Mouse (Mus musculus): ENCODE data around the gene Zfp800. TPM values are rescaled to one million over a fixed set of nuclear protein-coding genes. Genes with fewer than 3 reads are reported as not detected.
A peak's percentile ranks its signal among the peaks of the same experiment; 100 is the strongest.

Zfp800 gene
- polyA plus RNA-seq, 1 experiment: 3.0 TPM

DNA sequence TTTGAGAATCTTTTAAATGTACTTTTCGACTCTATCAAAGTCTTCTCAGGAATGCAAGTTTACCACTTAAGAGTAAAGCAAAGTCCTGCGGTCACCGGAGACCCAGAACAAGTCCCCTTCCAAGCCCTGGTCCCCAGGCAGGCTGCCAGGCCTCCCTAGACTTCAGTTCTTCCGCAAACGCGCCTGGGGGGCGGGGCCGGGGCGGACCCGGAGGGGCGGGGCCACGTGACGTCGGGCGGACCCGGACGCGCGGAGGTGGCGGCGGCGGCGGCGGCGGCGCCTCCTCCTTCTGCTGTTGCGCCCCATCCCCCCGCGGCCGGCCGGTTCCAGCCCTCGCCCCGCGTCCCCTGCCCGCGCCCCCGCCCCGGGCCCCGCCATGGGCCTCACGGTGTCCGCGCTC, 25.5 kb upstream of the Zfp800 start, which contains the start of gene Arf5:
Arf5 (plus strand) TSS at position 248 of the 400 bp plus-strand sequence.
- peak within 1 kb of the TSS; percentile 74 for H3K4me3 ChIP-seq (replicated peaks; ENCODE audit: extremely low read depth, low read depth, low read length)
- DNase-seq: peak; percentile 94
- TF ChIP-seq CTCF (IDR thresholded peaks at IDR 0.05; ENCODE audit: insufficient read depth, low read length) (no peak), POLR2A (IDR thresholded peaks at IDR 0.05; ENCODE audit: borderline replicate concordance, extremely low read depth, low read depth, low read length) (peak; percentile 80; the same call in 1 of the 2 replicates)
- WGBS: under 1% methylated on average over 39 of the region's 42 CpGs
- peaks cover 21% of the 10 kb centered on the region; the same call in 1 of the 2 replicates for H3K4me1 ChIP-seq (ENCODE audit: control insufficient read depth, insufficient read depth, low read length)

DNA sequence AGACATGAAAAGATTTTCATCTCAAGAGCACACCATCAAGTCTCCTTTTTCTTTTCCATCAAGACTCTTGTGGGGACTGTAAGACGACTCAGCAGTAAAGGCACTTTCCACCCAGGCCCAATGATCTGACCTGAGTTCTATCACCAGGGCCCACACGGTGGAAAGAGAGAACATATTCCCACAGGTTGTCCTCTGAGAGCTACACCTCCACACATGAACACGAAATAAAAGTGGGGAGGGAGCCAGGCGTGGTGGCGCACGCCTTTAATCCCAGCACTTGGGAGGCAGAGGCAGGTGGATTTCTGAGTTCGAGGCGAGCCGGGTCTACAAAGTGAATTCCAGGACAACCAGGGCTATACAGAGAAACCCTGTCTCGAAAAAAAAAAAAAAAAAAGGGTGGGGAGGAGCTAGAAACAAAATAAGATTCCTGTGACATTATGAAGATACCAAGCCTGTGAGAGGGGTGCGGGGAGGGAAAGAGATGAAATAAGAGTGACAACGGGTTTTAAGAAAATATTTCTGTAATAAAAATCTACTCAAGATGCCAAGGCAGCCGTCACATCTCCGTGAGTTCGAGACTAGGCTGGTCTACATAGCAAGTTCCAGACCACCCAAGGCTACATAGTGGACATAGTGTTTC, 25.0 kb upstream of the Zfp800 start:
- WGBS: 66% methylated on average over 15 of the region's 15 CpGs
- Histone ChIP-seq H3K4me1 (ENCODE audit: control insufficient read depth, insufficient read depth, low read length) (peaks cover 23% of the 10 kb centered on the region; the same call in 1 of the 2 replicates), H3K4me3 (replicated peaks; ENCODE audit: extremely low read depth, low read depth, low read length) (no peak overlapping the region)
- no peak for TF ChIP-seq POLR2A (IDR thresholded peaks at IDR 0.05; ENCODE audit: borderline replicate concordance, extremely low read depth, low read depth, low read length)
- TF ChIP-seq CTCF (IDR thresholded peaks at IDR 0.05; ENCODE audit: insufficient read depth, low read length): no peak
- no peak for DNase-seq

DNA sequence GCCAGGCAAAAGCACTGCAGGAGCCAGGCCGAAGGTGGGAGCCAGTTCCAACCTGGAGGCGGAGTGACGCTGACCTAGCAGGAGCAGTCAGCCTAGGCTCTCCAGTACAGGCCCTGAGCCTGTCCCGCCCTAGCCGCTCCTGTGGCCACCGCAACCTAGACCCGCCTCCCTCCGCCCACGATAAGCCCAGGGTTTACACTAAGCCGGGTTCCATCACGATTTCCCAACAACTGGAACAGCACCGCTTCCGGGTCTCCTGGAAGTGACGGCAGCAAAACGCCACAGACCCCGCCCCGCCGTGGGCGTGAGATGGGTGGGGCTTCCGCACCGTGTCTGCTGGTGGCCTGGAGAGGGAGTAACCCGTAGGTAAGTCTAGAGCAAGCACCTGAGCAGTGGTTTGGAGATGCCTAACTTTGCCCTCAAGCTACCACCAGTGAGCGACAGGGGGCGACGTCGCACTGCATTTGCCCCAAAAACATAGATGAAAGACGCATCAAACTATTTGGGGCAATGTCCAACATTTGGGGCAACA, 23.7 kb upstream of the Zfp800 start:
- under 1% methylated on average over 27 of the region's 27 CpGs for WGBS
- Histone ChIP-seq H3K4me1 (ENCODE audit: control insufficient read depth, insufficient read depth, low read length) (peaks cover 27% of the 10 kb centered on the region; the same call in 1 of the 2 replicates), H3K4me3 (replicated peaks; ENCODE audit: extremely low read depth, low read depth, low read length) (peak overlapping the region; percentile 83)
- DNase-seq: peak; percentile 98
- TF ChIP-seq POLR2A (IDR thresholded peaks at IDR 0.05; ENCODE audit: borderline replicate concordance, extremely low read depth, low read depth, low read length) (peak; percentile 61; the same call in 1 of the 2 replicates), CTCF (IDR thresholded peaks at IDR 0.05; ENCODE audit: insufficient read depth, low read length) (peak; percentile 76)

DNA sequence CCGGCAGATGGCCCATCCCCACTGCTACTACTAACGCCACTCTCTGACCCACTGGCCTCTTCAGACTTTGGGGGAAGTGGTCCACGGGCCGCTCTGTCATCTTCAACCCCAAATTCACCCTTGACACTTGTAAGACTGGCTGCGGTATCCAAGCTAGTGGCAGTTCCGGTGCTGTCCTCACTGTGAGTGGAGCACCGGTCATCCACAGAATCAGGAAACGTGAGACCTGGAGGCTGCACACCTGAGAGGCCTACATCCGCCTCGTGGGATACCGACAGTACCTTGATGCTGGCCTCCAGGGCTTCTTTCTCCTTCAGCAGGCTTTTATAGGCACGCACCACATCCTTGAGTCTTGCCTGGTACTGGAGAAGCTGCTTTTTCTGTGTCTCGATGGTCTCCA, 23.1 kb upstream of the Zfp800 start:
- WGBS: 9% methylated on average over 13 of the region's 13 CpGs
- Histone ChIP-seq H3K4me3 (replicated peaks; ENCODE audit: extremely low read depth, low read depth, low read length) (peak overlapping the region; percentile 83), H3K4me1 (ENCODE audit: control insufficient read depth, insufficient read depth, low read length) (peaks cover 27% of the 10 kb centered on the region; the same call in 1 of the 2 replicates)
- TF ChIP-seq CTCF (IDR thresholded peaks at IDR 0.05; ENCODE audit: insufficient read depth, low read length) (no peak), POLR2A (IDR thresholded peaks at IDR 0.05; ENCODE audit: borderline replicate concordance, extremely low read depth, low read depth, low read length) (no peak)
- no peak for DNase-seq

DNA sequence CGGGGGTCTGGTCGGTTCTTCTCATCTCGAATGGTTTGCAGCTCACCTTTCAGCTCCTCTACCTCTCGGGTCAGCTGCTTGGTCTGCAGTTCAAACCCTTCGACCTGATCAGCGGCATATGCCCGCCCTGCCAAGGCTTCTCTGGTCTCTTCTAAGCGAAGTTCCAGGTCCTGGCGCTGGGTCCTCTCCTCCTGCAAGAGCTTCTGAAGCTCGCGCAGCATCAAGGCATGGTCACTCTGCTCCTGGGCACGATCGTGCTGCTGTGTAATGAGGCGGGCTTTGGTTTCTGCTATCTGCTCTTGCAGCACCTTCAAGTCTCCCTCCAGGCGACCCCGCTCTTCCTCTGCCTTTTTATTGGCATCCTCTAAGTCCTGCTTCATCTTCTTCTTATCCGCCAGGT, 22.6 kb upstream of the Zfp800 start:
- WGBS: 76% methylated on average over 17 of the region's 17 CpGs
- peak overlapping the region; percentile 83 for H3K4me3 ChIP-seq (replicated peaks; ENCODE audit: extremely low read depth, low read depth, low read length)
- TF ChIP-seq POLR2A (IDR thresholded peaks at IDR 0.05; ENCODE audit: borderline replicate concordance, extremely low read depth, low read depth, low read length) (no peak), CTCF (IDR thresholded peaks at IDR 0.05; ENCODE audit: insufficient read depth, low read length) (no peak)
- peaks cover 27% of the 10 kb centered on the region; the same call in 1 of the 2 replicates for H3K4me1 ChIP-seq (ENCODE audit: control insufficient read depth, insufficient read depth, low read length)
- DNase-seq: no peak

DNA sequence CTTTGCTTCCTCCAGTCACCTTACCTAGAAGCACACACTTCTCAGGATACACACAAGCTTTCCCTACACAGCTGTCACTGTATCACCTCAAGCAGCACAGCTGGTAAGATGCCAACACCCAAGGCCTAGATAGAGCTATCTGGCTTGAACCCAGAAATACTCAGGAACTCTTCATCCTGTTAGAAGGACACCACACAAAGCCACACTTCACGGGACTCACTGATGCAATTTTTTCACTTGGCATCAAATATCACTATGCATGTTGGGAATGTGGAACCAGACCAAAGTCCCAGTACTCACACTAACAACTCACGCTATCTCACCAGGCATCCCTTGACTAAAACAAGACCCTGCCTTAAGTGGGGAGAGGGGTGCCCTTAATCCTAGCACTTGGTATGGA, 21.9 kb upstream of the Zfp800 start:
- 11% methylated on average over 2 of the region's 2 CpGs for WGBS
- H3K4me1 ChIP-seq (ENCODE audit: control insufficient read depth, insufficient read depth, low read length): peaks cover 27% of the 10 kb centered on the region; the same call in 1 of the 2 replicates
- DNase-seq: no peak
- no peak overlapping the region for H3K4me3 ChIP-seq (replicated peaks; ENCODE audit: extremely low read depth, low read depth, low read length)
- TF ChIP-seq CTCF (IDR thresholded peaks at IDR 0.05; ENCODE audit: insufficient read depth, low read length): no peak
- TF ChIP-seq POLR2A (IDR thresholded peaks at IDR 0.05; ENCODE audit: borderline replicate concordance, extremely low read depth, low read depth, low read length): no peak

DNA sequence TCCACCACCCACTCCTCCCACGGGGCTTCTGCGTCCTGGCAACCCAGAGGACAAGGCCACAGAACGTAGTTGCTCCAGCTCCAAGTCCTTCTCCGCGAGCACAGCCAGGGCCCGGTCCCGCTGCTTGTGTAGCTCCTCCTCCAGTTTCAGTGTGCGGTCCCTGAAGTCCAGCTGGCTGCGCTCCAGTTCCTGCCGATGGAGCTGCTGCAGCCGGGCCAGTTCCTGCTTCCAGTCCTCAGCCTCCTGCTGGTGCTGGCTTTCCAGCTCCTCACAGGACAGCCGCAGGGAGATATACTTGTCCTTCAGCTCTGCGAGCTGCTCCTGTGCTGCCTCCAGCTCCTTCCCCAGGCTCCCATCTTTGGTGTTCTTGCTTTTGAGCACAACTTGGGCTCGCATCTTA, 20.6 kb upstream of the Zfp800 start:
- DNase-seq: peak; percentile 29
- no peak for TF ChIP-seq POLR2A (IDR thresholded peaks at IDR 0.05; ENCODE audit: borderline replicate concordance, extremely low read depth, low read depth, low read length)
- TF ChIP-seq CTCF (IDR thresholded peaks at IDR 0.05; ENCODE audit: insufficient read depth, low read length): no peak
- H3K4me1 ChIP-seq (ENCODE audit: control insufficient read depth, insufficient read depth, low read length): peaks cover 24% of the 10 kb centered on the region; the same call in 1 of the 2 replicates
- peak overlapping the region; percentile 19 for H3K4me3 ChIP-seq (replicated peaks; ENCODE audit: extremely low read depth, low read depth, low read length)
- 58% methylated on average over 14 of the region's 14 CpGs for WGBS

DNA sequence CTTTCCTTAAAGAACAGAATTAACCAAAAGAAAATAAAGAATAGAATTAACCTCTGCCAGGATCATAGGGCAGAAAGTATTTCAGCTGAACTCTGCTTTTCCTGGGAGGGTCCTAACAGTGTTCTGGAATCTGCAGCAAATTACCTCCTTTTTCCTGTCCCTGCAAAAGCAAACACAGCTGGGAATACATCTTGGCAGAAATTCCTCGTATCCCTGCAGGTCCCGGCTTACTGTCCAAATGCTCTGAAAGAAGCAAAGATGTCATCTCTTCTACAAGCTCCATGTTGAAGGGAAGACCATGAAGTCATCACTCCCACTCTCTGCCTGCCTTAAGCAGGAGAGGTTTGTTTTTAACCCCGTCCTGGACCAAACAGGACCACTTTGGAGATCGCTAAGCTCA, 19.2 kb upstream of the Zfp800 start:
- Histone ChIP-seq H3K4me3 (replicated peaks; ENCODE audit: extremely low read depth, low read depth, low read length) (no peak overlapping the region), H3K4me1 (ENCODE audit: control insufficient read depth, insufficient read depth, low read length) (peaks cover 20% of the 10 kb centered on the region; the same call in 1 of the 2 replicates)
- WGBS: 44% methylated on average over 4 of the region's 4 CpGs
- DNase-seq: no peak
- TF ChIP-seq CTCF (IDR thresholded peaks at IDR 0.05; ENCODE audit: insufficient read depth, low read length): no peak
- no peak for TF ChIP-seq POLR2A (IDR thresholded peaks at IDR 0.05; ENCODE audit: borderline replicate concordance, extremely low read depth, low read depth, low read length)

DNA sequence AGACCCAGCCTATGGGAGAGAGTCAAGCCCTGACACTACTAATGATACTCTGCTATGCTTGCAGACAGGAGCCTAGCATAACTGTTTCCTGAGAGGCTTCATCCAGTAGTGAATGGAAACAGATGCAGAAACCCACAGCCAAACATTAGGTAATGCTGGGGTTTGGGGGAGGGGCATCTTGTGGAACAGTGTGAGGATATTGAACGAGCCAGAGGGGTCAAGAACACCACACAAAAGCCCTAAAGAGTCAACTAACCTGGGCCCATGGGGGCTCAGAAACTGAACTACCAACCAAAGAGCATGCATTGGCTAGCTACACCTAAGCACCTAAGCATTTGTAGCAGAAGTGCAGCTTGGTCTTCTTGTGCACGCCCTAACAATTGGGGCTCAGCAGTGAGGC, 13.4 kb upstream of the Zfp800 start:
- TF ChIP-seq CTCF (IDR thresholded peaks at IDR 0.05; ENCODE audit: insufficient read depth, low read length) (no peak), POLR2A (IDR thresholded peaks at IDR 0.05; ENCODE audit: borderline replicate concordance, extremely low read depth, low read depth, low read length) (no peak)
- Histone ChIP-seq H3K4me3 (replicated peaks; ENCODE audit: extremely low read depth, low read depth, low read length) (no peak overlapping the region), H3K4me1 (ENCODE audit: control insufficient read depth, insufficient read depth, low read length) (no peaks in the 10 kb centered on the region)
- no peak for DNase-seq
- 67% methylated on average over 2 of the region's 2 CpGs for WGBS

DNA sequence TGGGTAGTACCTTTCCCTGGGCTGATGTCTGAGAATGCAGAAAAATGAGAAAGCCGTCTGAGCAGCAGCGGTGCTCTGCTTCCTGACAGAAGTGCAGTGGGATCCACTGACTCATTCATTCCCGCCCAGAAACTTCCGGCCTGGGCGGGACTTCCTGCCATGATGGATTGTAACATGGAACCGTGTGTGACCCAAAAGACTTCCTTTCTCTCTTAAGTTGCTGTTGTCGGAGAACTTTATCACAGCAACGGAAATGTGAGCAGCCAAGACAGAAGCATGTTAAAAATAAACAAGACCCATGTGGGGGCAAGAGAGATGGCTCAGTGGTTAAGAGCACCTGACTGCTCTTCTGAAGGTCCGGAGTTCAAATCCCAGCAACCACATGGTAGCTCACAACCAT, 12.2 kb upstream of the Zfp800 start:
- TF ChIP-seq CTCF (IDR thresholded peaks at IDR 0.05; ENCODE audit: insufficient read depth, low read length) (no peak), POLR2A (IDR thresholded peaks at IDR 0.05; ENCODE audit: borderline replicate concordance, extremely low read depth, low read depth, low read length) (no peak)
- Histone ChIP-seq H3K4me1 (ENCODE audit: control insufficient read depth, insufficient read depth, low read length) (no peaks in the 10 kb centered on the region), H3K4me3 (replicated peaks; ENCODE audit: extremely low read depth, low read depth, low read length) (no peak overlapping the region)
- no peak for DNase-seq
- 43% methylated on average over 9 of the region's 9 CpGs for WGBS
